Mouse (Mus musculus) thymus, adult 2 months (tissue): ENCODE results near the gene Ubfd1. TPM values are rescaled to one million over a fixed set of nuclear protein-coding genes. Genes with fewer than 3 reads are reported as not detected.
"Not testable (repeated sequence)": the region's sequence is repeated elsewhere in the genome, so short reads cannot be mapped to it uniquely, and the experiment has no call there.

Source experiments
- DNase-seq: peaks from one replicate; pipeline ENCODE4 v3.0.0; 2021
- H3K27ac ChIP-seq: fragments of 200-500 bp; 2 replicates; pipeline ENCODE4 v1.5.1; 2012; ENCODE audit warnings: low read length, control low read depth; ENCODE audit not compliant: control insufficient read depth, insufficient read depth
- H3K27me3 ChIP-seq: fragments of 200-500 bp; 2 replicates; pipeline ENCODE4 v1.6.1; 2012; ENCODE audit warnings: mild to moderate bottlenecking, low read length, moderate library complexity, mixed read lengths; ENCODE audit not compliant: control insufficient read depth, insufficient read depth
- H3K36me3 ChIP-seq: fragments of 200-500 bp; 2 replicates; pipeline ENCODE4 v1.6.1; 2012; ENCODE audit warnings: mild to moderate bottlenecking, low read length, moderate library complexity; ENCODE audit not compliant: control insufficient read depth, insufficient read depth
- H3K4me1 ChIP-seq: fragments of 200-500 bp; replicated peaks from 2 replicates; pipeline ENCODE4 v1.6.1; 2012; ENCODE audit warnings: low read length; ENCODE audit not compliant: control insufficient read depth, insufficient read depth
- H3K4me3 ChIP-seq: fragments of 200-500 bp; 2 replicates; pipeline ENCODE4 v1.5.1; 2012; ENCODE audit warnings: mild to moderate bottlenecking, low read length, control low read depth, moderate library complexity; ENCODE audit not compliant: control insufficient read depth, insufficient read depth
- CTCF ChIP-seq: fragments of 200-500 bp; IDR thresholded peaks from 2 replicates; pipeline ENCODE4 v1.5.1; 2012; ENCODE audit warnings: mild to moderate bottlenecking, control low read depth, low read length, moderate library complexity, borderline replicate concordance; ENCODE audit not compliant: control insufficient read depth, poor library complexity, insufficient read depth; ENCODE audit errors: extremely low read depth
- POLR2A ChIP-seq: fragments of 200-500 bp; IDR thresholded peaks from 2 replicates; pipeline ENCODE4 v1.6.1; 2012; ENCODE audit warnings: mild to moderate bottlenecking, low read length, control low read depth, moderate library complexity; ENCODE audit not compliant: control insufficient read depth, poor library complexity, insufficient read depth; ENCODE audit errors: extremely low read depth
- WGBS: fragments of 180-500 bp; shearing (Covaris S2); methylation state at CpG from one replicate; pipeline ENCODE4 v1.1.7; 2018; 5-methylcytosine and 5-hydroxymethylcytosine counted together
- polyA plus RNA-seq: library from polyadenylated mRNA; depleted of rRNA; stranded (reverse); fragments of >200 nt; gene quantifications from 2 replicates; pipeline ENCODE4 v1.2.3, GENCODE M21; 2012

Gene Ubfd1
- polyA plus RNA-seq, 1 experiment, result 35.1 TPM

- Histone ChIP-seq H3K27ac (no peak overlapping the region), H3K4me3 (no peak overlapping the region), H3K27me3 (no peaks in the 10 kb centered on the region), H3K4me1 (no peaks in the 10 kb centered on the region), H3K36me3 (peaks cover 70% of the 10 kb centered on the region)
- no peak for DNase-seq
- TF ChIP-seq POLR2A, result no peak
- TF ChIP-seq CTCF, result no peak
- WGBS, result 96% methylated on average over 8 of the region's 8 CpGs
Observed at GRCm38 (mm10) chr7:122079798-122080554, 13.0 kb downstream of the Ubfd1 start.

DNA sequence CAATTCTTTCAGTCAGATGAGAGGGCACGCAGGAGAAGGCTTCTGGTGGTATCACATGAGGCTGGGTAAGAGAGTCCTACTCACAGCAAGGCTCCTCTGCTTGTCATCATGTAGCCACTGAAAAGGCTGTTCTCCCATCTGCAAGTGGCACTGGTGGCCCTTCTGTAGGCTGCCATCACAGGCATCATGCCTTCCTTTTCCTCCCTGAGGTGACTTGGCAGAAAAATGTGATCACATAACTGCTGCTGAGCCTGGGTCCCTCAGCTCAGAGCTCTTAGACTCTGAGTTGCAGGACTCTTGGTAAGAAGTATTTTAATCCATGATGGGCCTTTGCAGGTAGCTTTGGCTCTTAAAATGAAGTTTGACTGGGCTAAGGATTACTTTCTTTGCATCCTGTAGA is 14.1 kb downstream of the Ubfd1 start:
- Histone ChIP-seq H3K27ac (no peak overlapping the region), H3K27me3 (no peaks in the 10 kb centered on the region), H3K4me3 (no peak overlapping the region), H3K4me1 (no peaks in the 10 kb centered on the region), H3K36me3 (peaks cover 63% of the 10 kb centered on the region)
- 92% methylated on average over 1 of the region's 1 CpGs for WGBS
- DNase-seq, result no peak
- no peak for TF ChIP-seq CTCF
- no peak for TF ChIP-seq POLR2A

GRCm38 (mm10) chr7:122087195-122087982 is 20.4 kb downstream of the Ubfd1 start:
- H3K27ac ChIP-seq, result no peak overlapping the region
- DNase-seq, result no peak
- H3K4me1 ChIP-seq, result no peaks in the 10 kb centered on the region
- WGBS, result 89% methylated on average over 11 of the region's 11 CpGs
- H3K27me3 ChIP-seq, result no peaks in the 10 kb centered on the region
- peaks cover 61% of the 10 kb centered on the region for H3K36me3 ChIP-seq
- no peak overlapping the region for H3K4me3 ChIP-seq
- TF ChIP-seq POLR2A (no peak), CTCF (no peak)

GRCm38 (mm10) chr7:122094564-122095330 is 27.8 kb downstream of the Ubfd1 start:
- no peak overlapping the region for H3K27ac ChIP-seq

DNA sequence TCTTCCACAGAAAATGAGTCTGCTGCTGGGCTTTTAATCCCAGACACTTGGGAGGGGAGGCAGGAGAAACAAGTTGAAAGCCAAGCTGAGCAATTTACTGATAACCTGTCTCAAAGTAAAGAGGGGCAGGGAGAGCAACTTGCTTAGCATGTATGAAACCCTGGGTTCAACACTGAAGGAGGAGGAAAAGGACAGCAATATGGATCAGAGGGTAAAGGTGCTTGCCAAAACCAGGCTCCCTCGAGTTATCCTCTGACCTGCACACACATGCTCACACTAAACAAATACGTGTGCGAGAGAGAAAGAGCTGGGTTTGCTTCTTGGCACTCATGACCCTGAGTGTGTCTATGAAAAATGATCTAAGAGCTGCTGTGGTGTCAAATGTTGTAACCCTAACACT is 31.0 kb downstream of the Ubfd1 start:
- TF ChIP-seq CTCF, result no peak
- no peak for TF ChIP-seq POLR2A
- H3K4me1 ChIP-seq, result peaks cover 5% of the 10 kb centered on the region
- 96% methylated on average over 3 of the region's 3 CpGs for WGBS
- H3K27me3 ChIP-seq, result no peaks in the 10 kb centered on the region
- peaks cover 31% of the 10 kb centered on the region for H3K36me3 ChIP-seq
- DNase-seq, result no peak
- H3K27ac ChIP-seq, result no peak overlapping the region
- H3K4me3 ChIP-seq, result no peak overlapping the region

More at GRCm38 (mm10) chr7:122094564-122095330, 27.8 kb downstream of the Ubfd1 start:
- H3K4me3 ChIP-seq, result no peak overlapping the region
- no peaks in the 10 kb centered on the region for H3K4me1 ChIP-seq
- no peak for DNase-seq
- H3K36me3 ChIP-seq, result peaks cover 57% of the 10 kb centered on the region
- no peaks in the 10 kb centered on the region for H3K27me3 ChIP-seq
- WGBS, result 95% methylated on average over 2 of the region's 2 CpGs
- no peak for TF ChIP-seq POLR2A

DNA sequence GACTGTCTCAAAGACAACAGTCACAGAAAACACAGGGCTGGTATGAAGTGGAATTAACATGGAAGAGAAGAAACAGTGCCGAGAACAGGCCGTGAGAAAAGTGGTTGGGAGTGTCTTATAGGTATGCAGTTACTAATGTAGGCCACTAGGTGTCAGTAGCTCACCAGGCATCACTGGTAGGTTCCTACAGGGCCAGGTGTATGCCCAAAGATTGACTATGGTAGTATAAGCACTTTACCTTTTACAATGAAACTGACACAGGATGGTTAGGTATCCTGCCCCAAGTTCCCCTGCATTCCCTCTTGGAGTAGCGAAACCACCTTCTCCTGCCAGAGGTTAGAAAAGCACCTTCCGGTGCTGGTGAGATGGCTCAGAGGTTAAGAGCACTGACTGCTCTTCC is 32.2 kb downstream of the Ubfd1 start:
- Histone ChIP-seq H3K27me3 (no peaks in the 10 kb centered on the region), H3K4me1 (peaks cover 5% of the 10 kb centered on the region), H3K36me3 (peaks cover 28% of the 10 kb centered on the region), H3K4me3 (no peak overlapping the region), H3K27ac (no peak overlapping the region)
- DNase-seq, result peak; percentile 55
- no peak for TF ChIP-seq POLR2A
- no peak for TF ChIP-seq CTCF
- 55% methylated on average over 4 of the region's 4 CpGs for WGBS

GRCm38 (mm10) chr7:122101014-122101746 is 34.2 kb downstream of the Ubfd1 start:
- H3K27me3 ChIP-seq, H3K4me1 ChIP-seq, DNase-seq, H3K36me3 ChIP-seq, H3K27ac ChIP-seq: not testable (repeated sequence)
- 4% methylated on average over 28 of the region's 28 CpGs for WGBS
- peak overlapping the region; percentile 59 for H3K4me3 ChIP-seq
